Mouse (Mus musculus) ZHBTc4 (cell line): ENCODE results near the gene Myo15.

ENCODE experiments used
- DNase-seq: peaks from one replicate; pipeline ENCODE4 v3.0.0-alpha.2; 2011; ENCODE audit warnings: low read depth, low spot score

Gene Myo15

GRCm38 (mm10) chr11:60469039-60469438 is at the start of gene Myo15:
Myo15 (plus strand) TSS chr11:60469339.
- DNase-seq, result no peak

DNA sequence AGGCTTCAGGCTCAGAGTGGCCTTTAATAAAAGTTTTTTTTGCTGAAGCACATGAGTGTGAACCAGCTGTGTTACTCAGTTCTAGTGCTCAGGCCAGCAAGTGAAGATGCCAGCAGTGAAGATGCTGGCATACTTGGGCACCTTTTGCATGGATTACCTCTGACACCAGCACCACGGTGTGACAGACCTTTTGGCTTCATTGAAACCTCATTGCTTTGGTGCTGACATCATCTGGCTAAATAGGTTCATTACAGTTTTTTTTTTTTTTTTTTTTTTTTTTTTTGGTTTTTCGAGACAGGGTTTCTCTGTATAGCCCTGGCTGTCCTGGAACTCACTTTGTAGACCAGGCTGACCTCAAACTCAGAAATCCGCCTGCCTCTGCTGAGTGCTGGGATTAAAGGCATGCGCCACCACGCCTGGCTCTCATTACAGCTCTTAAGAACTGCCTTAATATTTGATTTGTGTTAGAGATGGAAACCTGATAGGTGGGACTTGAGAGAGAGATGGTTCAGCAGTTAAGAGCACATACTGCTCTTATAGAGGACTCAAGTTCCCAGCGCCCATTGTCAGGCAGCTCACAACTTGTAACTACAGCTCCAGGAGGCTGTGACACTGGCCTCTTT is 47.0 kb upstream of the Myo15 start:
- peak; percentile 20 for DNase-seq

DNA sequence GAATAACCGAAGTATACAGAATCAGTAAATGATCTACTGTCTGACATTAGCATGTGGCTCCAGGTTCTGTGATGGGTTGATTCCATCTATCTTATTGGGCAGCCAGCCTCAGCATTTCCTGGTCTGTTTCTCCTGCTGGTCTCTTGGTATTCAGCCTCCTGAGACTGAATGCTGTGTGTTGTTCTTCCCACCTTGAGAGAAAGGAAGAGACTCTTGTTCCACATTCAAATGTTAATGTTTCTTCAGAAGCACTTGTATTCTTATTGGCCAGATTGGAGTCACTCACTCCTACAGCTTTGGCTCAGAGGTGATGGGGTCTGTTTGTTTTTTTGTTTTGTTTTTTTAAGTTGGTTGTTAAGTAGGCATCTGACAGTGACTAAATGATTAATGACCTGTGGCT is 46.1 kb upstream of the Myo15 start:
- peak; percentile 71 for DNase-seq

GRCm38 (mm10) chr11:60426417-60426816 is 42.7 kb upstream of the Myo15 start:
- no peak for DNase-seq

DNA sequence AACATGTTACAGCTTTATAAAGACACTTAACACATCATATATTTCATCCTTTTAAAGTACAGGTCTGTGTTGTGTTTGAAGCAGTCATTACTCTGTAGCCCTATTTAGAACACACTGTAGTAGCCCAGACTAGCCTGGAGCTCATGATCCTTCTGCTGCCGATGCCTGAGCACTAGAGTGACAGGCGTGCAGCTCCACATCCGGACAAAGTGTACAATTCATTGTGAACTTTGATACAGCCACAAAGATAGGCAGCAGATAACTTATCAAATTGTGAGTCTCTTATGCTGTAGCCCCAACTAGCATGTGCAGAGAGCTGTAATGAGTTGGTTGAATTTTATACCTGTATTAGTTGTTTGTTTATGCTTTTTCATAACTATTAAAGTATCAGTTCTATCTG is 41.5 kb upstream of the Myo15 start:
- no peak for DNase-seq

DNA sequence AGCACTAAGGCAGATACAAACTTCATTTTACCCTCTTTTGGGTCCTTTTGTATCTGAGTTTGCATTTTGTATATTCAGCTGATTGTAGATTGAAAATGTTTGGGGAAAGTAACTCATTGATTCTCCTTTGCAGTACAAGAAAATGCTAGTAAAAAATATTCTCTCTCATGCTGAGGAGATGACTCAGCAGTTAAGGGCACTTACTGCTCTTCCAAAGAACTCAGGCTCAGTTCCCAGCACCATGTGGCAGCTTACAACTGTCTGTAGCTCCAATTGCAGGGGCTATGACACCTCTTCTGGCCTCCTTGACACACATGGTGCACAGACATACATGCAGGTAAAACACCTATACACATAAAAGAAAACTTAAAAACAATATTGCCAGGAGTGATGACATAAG is 35.6 kb upstream of the Myo15 start:
- no peak for DNase-seq

DNA sequence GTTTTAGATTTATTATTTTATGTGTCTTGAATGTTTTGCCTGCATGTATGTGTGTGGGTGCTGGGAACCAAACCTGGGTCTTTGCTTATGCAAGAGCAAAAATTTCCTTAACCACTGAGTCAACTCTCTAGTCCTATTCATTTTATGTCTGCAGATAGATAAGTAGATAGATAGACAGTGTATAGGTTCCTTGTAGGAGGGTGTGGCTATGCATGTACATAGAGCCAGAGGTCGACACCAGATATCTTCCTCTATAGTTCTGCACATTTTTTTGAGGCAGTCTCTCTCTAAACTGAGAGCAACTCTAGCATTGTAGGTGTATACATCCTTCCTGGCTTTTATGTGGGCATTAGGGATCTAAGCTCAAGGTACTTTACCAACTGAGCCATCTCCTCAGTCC is 34.0 kb upstream of the Myo15 start:
- no peak for DNase-seq

DNA sequence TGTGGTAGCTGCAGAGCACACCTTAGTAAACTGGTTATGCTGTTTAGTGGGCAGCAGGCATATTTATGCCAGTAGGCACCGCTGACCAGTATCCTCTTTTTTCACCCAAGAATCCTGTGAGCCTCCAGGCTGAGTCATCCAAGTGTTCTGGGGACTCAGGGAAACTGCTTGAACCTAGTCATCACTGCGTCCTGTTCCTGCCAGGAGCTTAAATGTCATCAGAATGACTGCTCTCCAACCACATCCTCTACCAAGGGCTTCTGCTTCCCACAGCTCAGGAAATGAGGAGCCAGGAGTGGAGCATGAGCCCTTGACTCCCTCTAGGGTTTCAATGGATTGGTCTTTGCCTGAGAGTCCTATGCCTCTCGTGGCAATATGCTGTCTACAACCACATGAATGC is 32.5 kb upstream of the Myo15 start:
- DNase-seq, result no peak

GRCm38 (mm10) chr11:60439621-60440020 is 29.5 kb upstream of the Myo15 start:
- DNase-seq, result peak; percentile 70

DNA sequence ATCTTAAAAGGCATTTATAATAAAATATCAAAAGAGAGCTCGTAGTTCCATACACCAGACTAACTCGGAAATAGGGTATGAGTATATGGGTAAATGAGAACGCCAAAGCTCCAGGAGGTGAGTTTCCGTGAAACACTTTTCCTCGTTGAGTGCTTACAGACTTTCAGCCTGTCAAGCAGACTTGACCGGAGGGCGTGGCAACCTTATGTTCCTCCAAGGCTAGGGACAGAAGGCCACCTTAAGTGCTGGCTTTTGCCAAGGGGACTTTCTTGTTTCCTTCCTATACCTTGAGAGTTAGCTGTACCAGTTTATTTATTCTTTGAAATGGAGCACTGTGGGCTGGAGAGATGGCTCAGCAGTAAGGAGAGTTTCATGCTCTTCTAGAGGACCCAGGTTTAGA is 29.0 kb upstream of the Myo15 start:
- peak; percentile 88 for DNase-seq

DNA sequence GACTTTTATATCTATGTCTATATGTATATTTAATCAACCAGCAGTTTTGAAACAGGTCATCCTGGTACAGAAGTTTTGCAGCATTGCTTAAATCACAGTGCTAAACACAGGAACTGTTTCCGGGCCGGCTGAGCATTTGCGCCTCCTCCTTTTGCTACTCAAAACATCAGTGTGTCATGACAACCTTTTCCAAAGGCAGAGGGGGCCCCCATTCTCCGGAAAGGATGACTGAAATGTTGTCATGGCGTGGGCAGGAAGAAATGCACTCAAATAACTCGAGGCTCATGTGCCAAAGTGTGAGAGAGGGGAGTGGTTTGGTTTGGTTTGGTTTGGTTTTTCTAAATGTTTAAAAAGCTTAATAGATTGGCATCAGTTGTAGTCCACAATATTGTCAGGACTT is 26.2 kb upstream of the Myo15 start:
- no peak for DNase-seq

DNA sequence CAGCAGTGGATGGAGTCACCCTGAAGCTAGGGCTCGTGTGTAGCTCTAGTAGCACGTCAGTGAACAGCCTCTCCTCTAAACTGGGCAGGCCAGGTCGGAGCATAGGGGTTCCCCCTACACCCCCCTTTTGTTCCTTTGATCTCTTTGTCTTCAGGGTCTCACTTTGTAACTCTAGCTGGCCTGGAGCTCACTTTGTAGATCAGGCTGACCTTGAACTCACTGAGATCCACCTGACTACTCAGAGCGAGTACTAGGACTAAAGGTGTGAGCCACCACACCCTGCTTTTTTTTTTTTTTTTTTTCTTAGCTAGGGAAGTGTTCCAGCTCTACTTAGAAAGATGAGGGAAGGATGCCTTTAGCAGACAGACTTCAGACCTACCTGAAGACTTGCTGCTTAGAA is 25.1 kb upstream of the Myo15 start:
- DNase-seq, result peak; percentile 34

- peak; percentile 96 for DNase-seq
Measured at GRCm38 (mm10) chr11:60454080-60454744, 14.9 kb upstream of the Myo15 start, which contains the start of gene Drg2. Drg2 (plus strand) TSS chr11:60454591.

GRCm38 (mm10) chr11:60454745-60455087 is 14.4 kb upstream of the Myo15 start:
- no peak for DNase-seq

GRCm38 (mm10) chr11:60457973-60458372 is 11.2 kb upstream of the Myo15 start:
- DNase-seq, result peak; percentile 37

- peak; percentile 82 for DNase-seq
Measured at GRCm38 (mm10) chr11:60465943-60466380, 3.2 kb upstream of the Myo15 start.

DNA sequence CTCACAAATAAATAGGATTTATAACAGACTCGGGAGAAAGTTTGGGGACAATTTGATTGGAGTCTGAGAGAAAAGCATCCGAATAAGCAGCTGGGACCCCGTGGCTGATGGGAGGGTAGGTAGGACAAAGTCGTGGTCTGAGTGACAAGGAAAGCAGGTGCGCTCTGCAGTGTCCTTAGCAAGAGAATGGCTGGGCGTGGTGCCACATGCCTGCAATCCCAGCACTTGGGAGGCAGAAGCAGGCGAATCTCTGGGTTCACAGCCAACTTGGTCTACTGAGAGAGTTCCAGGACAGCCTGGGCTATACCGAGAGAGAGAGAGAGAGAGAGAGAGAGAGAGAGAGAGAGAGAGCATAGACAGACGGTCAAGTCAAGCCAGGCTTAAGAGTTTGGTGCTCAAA is 1.6 kb downstream of the Myo15 start:
- peak; percentile 75 for DNase-seq

GRCm38 (mm10) chr11:60474534-60474933 is 5.4 kb downstream of the Myo15 start:
- peak; percentile 51 for DNase-seq

GRCm38 (mm10) chr11:60475668-60476362 is 6.7 kb downstream of the Myo15 start:
- no peak for DNase-seq

DNA sequence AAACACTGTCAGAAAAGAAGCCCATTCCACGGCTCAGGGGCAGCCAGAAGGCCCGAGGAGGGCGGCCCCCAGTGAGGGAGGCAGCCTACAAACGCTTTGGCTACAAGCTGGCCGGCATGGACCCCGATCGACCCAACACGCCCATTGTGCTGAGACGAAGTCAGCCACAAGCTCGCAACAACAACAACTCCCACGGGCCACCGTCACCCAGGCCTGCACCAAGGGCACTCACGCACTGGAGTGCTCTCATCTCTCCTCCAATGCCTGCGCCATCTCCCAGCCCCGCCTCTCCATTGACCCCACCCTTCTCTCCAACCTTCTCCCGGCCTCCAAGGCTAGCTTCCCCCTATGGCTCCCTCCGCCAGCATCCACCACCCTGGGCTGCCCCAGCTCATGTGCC is 9.0 kb downstream of the Myo15 start:
- DNase-seq, result peak; percentile 88

- no peak for DNase-seq
Measured at GRCm38 (mm10) chr11:60486267-60486666, 17.1 kb downstream of the Myo15 start.

GRCm38 (mm10) chr11:60492726-60493125 is 23.6 kb downstream of the Myo15 start:
- no peak for DNase-seq

DNA sequence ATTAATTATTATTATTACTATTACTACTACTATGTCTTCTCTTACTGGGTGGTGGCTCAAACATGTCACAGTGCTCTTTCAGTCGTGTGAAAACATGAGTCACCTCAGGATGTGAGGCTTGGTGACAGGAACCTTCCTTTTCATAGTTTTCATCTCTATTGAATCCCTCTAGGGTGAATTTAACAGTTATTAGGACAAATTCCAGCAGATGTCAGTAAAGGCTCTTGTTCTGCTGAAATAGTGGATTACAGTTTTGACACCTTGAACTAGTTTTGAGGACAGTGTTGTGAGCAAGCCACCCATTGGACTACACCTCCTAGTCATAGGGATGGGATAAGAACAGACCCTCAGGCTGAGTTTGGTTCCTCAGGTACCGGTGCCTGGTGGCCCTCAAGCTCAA is 26.6 kb downstream of the Myo15 start:
- DNase-seq, result no peak
